Mouse (Mus musculus): ENCODE data around the gene Flrt3. TPM values are rescaled to one million over a fixed set of nuclear protein-coding genes. Genes with fewer than 3 reads are reported as not detected.

Flrt3 gene
- polyA plus RNA-seq, 1 experiment, result 9.2 TPM

DNA sequence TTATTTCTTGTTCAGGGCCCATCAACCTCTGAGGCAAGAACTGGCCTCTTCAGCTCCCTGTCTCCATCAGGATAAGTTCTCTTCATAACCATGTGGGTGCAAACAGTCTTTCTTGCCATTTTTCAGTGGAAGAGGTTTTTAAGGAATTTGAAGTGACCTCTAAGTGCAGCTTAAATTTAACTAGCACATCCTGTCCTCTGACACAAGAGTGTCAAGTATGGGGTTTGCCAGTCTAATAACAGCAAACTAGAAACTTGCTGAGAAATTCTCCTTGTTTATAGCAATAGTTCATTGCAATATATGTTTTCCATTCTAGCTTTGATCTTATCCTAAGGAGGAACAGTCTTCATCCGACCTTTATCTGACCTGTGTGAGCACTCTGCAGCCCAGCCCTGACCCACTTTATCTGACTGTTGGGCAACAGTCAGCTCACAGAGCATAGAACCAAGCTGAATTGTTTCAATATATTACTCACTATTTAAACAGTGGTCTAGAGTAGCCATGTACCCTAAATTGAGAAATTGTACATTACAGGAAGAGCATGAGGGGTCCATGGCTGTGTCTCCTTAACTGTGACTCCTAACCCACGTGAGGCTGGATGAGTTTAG is 49.4 kb downstream of the Flrt3 start:
- Histone ChIP-seq H3K4me1 (ENCODE audit: control insufficient read depth, insufficient read depth, low read length) (no peaks in the 10 kb centered on the region), H3K4me3 (ENCODE audit: low read depth, low read length) (no peak overlapping the region), H3K9me3 (replicated peaks; ENCODE audit: control insufficient read depth, insufficient read depth, low read length, poor library complexity, severe bottlenecking) (no peaks in the 10 kb centered on the region), H3K9ac (ENCODE audit: low read depth, poor library complexity, severe bottlenecking) (no peak overlapping the region), H3K27me3 (ENCODE audit: control insufficient read depth, insufficient read depth, low read length, poor library complexity, severe bottlenecking) (no peaks in the 10 kb centered on the region), H3K27ac (ENCODE audit: insufficient read depth, low read length) (no peak overlapping the region), H3K36me3 (ENCODE audit: control insufficient read depth, insufficient read depth, low read length, poor library complexity, severe bottlenecking) (no peaks in the 10 kb centered on the region)
- TF ChIP-seq POLR2A (IDR thresholded peaks at IDR 0.05; ENCODE audit: insufficient read depth, low read length) (no peak), CTCF (IDR thresholded peaks at IDR 0.05; ENCODE audit: low read depth, low read length) (no peak), EP300 (IDR thresholded peaks at IDR 0.05; ENCODE audit: insufficient read depth, low read depth, low read length) (no peak)

GRCm38 (mm10) chr2:140615451-140615850 is 55.8 kb downstream of the Flrt3 start:
- Histone ChIP-seq H3K9ac (ENCODE audit: low read depth, poor library complexity, severe bottlenecking) (no peak overlapping the region), H3K27me3 (ENCODE audit: control insufficient read depth, insufficient read depth, low read length, poor library complexity, severe bottlenecking) (no peaks in the 10 kb centered on the region), H3K36me3 (ENCODE audit: control insufficient read depth, insufficient read depth, low read length, poor library complexity, severe bottlenecking) (no peaks in the 10 kb centered on the region), H3K4me3 (ENCODE audit: low read depth, low read length) (no peak overlapping the region), H3K4me1 (ENCODE audit: control insufficient read depth, insufficient read depth, low read length) (no peaks in the 10 kb centered on the region), H3K27ac (ENCODE audit: insufficient read depth, low read length) (no peak overlapping the region), H3K9me3 (replicated peaks; ENCODE audit: control insufficient read depth, insufficient read depth, low read length, poor library complexity, severe bottlenecking) (no peaks in the 10 kb centered on the region)
- TF ChIP-seq CTCF (IDR thresholded peaks at IDR 0.05; ENCODE audit: low read depth, low read length), result no peak
- no peak for TF ChIP-seq POLR2A (IDR thresholded peaks at IDR 0.05; ENCODE audit: insufficient read depth, low read length)
- TF ChIP-seq EP300 (IDR thresholded peaks at IDR 0.05; ENCODE audit: insufficient read depth, low read depth, low read length), result no peak
